Mouse (Mus musculus) erythroblast, embryonic 14.5 days (primary cell): ENCODE data around the gene Psap. TPM values are rescaled to one million over a fixed set of nuclear protein-coding genes. Genes with fewer than 3 reads are reported as not detected.

Source experiments
- H3K27me3 ChIP-seq: 2 replicates; pipeline ENCODE4 v1.6.1; 2012; ENCODE audit warnings: inconsistent platforms; ENCODE audit not compliant: control insufficient read depth
- H3K36me3 ChIP-seq: 2 replicates; pipeline ENCODE4 v1.6.1; 2012; ENCODE audit warnings: mild to moderate bottlenecking, inconsistent platforms; ENCODE audit not compliant: control insufficient read depth
- H3K4me1 ChIP-seq: 2 replicates; pipeline ENCODE4 v1.6.1; 2012; ENCODE audit warnings: inconsistent platforms; ENCODE audit not compliant: control insufficient read depth
- H3K4me3 ChIP-seq: replicated peaks from 2 replicates; pipeline ENCODE3; 2012; ENCODE audit warnings: moderate library complexity, mild to moderate bottlenecking, inconsistent platforms
- H3K9me3 ChIP-seq: 2 replicates; pipeline ENCODE4 v1.6.1; 2012; ENCODE audit warnings: low read length, inconsistent platforms, mixed read lengths; ENCODE audit not compliant: control insufficient read depth
- GATA1 ChIP-seq: IDR thresholded peaks from 2 replicates; pipeline ENCODE4 v1.6.1; 2012; ENCODE audit warnings: low read length, inconsistent platforms, mixed read lengths
- TAL1 ChIP-seq: IDR thresholded peaks from 3 replicates; pipeline ENCODE4 v1.6.1; 2012; ENCODE audit warnings: low read length, inconsistent platforms, mixed read lengths
- polyA plus RNA-seq: library from polyadenylated mRNA; stranded (reverse); fragments of >175 nt; gene quantifications from 2 replicates; pipeline ENCODE4 v1.2.3, GENCODE M21; 2012

Psap gene
- polyA plus RNA-seq, 1 experiment = 8.6 TPM

GRCm38 (mm10) chr10:60284676-60285111 lies 7.3 kb downstream of the Psap start:
- H3K4me3 ChIP-seq = no peak overlapping the region
- TF ChIP-seq GATA1 = no peak
- no peak for TF ChIP-seq TAL1
- H3K9me3 ChIP-seq = no peaks in the 10 kb centered on the region
- H3K4me1 ChIP-seq = peaks cover 66% of the 10 kb centered on the region
- H3K27me3 ChIP-seq = no peaks in the 10 kb centered on the region
- peaks cover 68% of the 10 kb centered on the region for H3K36me3 ChIP-seq

DNA sequence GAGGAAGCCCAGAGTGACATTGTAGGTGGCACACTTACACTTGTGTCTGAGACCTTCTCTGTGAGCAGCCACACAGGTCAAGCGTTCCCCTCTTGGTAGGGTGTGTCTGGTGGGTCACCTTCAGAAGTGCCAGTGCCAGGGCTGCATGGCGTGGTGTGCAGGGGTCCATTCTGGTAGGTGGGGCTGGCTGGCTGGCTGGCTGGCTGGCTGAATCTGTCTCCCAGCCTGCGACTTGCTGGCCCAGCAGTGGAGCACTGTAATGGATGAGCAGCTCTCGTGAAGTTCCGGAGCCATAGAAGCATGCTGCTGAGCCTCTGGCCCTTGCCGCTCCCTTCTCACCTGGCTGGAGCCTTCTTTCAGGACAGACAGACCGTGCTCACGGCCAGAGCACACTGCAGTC lies 7.8 kb downstream of the Psap start:
- H3K27me3 ChIP-seq = no peaks in the 10 kb centered on the region
- no peak for TF ChIP-seq GATA1
- no peak for TF ChIP-seq TAL1
- H3K4me1 ChIP-seq = peaks cover 66% of the 10 kb centered on the region
- H3K4me3 ChIP-seq = no peak overlapping the region
- peaks cover 64% of the 10 kb centered on the region for H3K36me3 ChIP-seq
- H3K9me3 ChIP-seq = no peaks in the 10 kb centered on the region

DNA sequence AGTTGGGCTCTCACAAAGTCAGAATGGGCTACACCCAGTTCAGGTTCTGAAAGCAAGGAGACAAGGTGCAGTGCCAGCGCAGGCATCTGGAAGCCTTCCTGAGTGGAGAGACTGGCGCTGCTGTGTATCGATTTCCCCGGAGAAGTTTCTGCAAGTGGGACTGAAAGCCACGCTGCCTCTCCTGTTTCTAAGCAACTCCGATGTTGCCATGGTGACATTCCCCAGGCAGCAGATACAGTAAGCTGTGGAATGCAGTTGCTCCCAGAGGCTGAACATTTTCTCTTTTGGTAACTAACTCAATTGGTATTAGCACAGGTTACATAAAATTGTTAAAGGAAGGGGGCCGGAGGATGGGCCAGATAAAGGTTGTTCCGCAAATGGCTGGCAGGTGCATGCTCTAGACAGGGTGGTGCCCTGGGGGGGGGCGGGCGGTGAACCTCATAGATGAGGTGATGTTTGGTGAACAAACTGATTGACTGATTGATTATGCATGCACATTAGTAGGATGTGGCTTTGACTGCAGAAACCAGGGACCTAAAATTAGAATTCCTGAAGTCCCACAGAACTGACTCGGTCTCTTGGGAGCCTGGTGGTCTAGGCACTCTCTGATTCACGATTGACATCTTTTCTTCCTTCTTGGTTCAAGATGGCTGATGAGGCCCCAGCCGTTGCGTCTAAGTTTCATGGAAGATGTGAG lies 8.4 kb downstream of the Psap start:
- Histone ChIP-seq H3K9me3 (no peaks in the 10 kb centered on the region), H3K4me3 (no peak overlapping the region), H3K4me1 (peaks cover 67% of the 10 kb centered on the region), H3K36me3 (peaks cover 61% of the 10 kb centered on the region), H3K27me3 (no peaks in the 10 kb centered on the region)
- no peak for TF ChIP-seq TAL1
- TF ChIP-seq GATA1 = no peak

DNA sequence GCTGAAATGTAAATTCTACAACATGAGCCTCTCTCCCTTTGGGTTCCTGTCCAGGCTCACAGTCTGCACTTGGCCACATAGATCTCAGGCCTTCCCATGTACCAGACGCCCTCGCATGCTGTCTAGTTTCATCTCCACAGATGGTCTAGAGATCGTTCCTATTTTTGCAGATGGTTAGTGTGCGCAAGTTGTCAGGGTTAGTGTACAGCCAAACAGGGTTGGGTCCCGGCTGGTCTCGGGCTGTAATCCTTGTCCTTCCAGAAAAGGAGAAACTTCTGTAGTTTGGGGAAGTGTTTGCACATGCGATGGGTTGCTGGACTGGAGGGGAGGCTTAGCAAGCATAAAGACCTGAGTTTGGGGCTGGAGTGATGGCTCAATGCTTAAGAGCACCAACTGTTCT lies 9.1 kb downstream of the Psap start:
- Histone ChIP-seq H3K27me3 (no peaks in the 10 kb centered on the region), H3K36me3 (peaks cover 61% of the 10 kb centered on the region), H3K9me3 (no peaks in the 10 kb centered on the region), H3K4me3 (no peak overlapping the region), H3K4me1 (peaks cover 69% of the 10 kb centered on the region)
- TF ChIP-seq GATA1 (no peak), TAL1 (no peak)

- H3K4me3 ChIP-seq = no peak overlapping the region
- H3K9me3 ChIP-seq = no peaks in the 10 kb centered on the region
- peaks cover 72% of the 10 kb centered on the region for H3K4me1 ChIP-seq
- H3K27me3 ChIP-seq = no peaks in the 10 kb centered on the region
- peaks cover 61% of the 10 kb centered on the region for H3K36me3 ChIP-seq
- no peak for TF ChIP-seq GATA1
- TF ChIP-seq TAL1 = no peak
Measured at GRCm38 (mm10) chr10:60287161-60287560, 9.7 kb downstream of the Psap start.

- Histone ChIP-seq H3K36me3 (peaks cover 61% of the 10 kb centered on the region), H3K9me3 (no peaks in the 10 kb centered on the region), H3K4me1 (peaks cover 70% of the 10 kb centered on the region), H3K27me3 (no peaks in the 10 kb centered on the region), H3K4me3 (no peak overlapping the region)
- TF ChIP-seq GATA1 (no peak), TAL1 (no peak)
Measured at GRCm38 (mm10) chr10:60287726-60288125, 10.3 kb downstream of the Psap start.

DNA sequence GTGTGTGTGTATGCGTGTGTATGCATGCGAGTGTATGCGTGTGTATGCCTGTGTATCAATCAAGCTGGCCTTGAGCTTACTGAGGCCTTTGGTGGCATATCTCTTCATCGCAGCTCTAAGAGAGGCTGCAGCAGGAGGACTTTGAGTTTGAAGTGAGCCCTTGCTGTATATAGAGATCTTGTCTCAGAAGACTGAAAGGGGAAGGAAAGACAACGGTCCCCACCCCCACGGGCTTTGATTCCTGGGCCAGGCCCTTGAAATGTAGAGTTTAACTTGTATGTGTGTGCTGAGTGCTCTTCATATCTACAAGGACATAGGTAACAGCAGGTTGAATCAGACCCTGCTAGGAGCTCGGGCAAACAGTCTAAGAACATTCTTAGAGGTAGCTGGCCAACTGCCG lies 11.8 kb downstream of the Psap start:
- no peaks in the 10 kb centered on the region for H3K9me3 ChIP-seq
- H3K27me3 ChIP-seq = no peaks in the 10 kb centered on the region
- TF ChIP-seq GATA1 = no peak
- TF ChIP-seq TAL1 = no peak
- H3K36me3 ChIP-seq = peaks cover 68% of the 10 kb centered on the region
- peaks cover 62% of the 10 kb centered on the region for H3K4me1 ChIP-seq
- no peak overlapping the region for H3K4me3 ChIP-seq

DNA sequence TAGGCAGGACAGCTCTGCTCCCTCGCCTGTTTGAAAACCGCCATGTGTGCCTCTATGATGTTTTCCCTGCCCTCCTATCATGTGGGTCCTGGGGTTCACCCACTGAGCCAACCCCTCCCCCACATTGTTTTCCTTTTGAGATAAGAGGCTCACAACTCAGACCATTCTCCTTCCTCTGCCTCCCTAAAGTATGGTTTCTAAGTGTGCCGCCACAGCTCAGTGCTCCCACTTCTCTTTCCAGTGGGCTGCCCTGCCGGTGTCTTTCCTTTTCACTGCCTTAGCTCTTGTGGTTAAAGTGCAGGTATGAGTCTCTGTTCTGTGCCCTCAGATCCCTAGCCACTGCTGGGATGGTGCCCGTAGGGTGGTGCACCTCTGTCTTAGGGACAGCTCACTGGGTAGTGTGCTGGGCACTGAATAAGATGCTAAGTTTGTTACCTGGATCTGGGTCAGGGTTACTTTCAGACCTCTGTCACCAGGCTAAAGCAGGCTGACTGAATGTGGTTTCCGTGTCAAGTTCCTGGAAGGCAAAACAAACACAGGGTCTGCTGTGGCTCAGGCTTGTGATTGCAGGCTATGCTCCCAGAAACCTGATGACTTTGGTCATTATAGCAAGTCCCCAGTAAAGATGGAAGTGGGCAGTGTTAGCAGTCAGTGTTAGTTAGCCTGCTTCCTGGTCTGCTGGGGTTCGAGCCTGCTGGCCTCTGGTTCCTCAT lies 12.8 kb downstream of the Psap start:
- peaks cover 69% of the 10 kb centered on the region for H3K36me3 ChIP-seq
- no peaks in the 10 kb centered on the region for H3K9me3 ChIP-seq
- H3K27me3 ChIP-seq = no peaks in the 10 kb centered on the region
- TF ChIP-seq GATA1 (no peak), TAL1 (no peak)
- H3K4me1 ChIP-seq = peaks cover 55% of the 10 kb centered on the region
- H3K4me3 ChIP-seq = peak overlapping the region; percentile 5

DNA sequence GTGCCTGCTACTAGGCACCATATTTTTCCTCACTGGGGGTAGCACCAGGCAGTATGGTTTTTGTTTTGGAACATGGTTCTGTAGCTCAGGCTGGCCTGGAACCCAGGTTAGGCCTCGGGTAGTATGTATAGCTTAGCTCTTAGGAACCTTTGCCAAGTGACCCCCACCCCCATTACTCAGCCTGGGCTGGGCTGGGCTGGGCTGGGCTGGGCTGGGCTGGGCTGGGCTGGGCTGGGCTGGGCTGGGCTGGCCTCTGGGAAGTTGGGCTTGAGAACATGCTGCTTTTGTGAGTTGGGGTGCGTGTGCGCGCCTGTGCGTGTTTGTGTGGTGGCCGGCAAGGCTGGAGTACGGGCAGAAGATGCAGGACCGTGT lies 13.3 kb downstream of the Psap start:
- no peak for TF ChIP-seq GATA1
- TF ChIP-seq TAL1 = no peak
- Histone ChIP-seq H3K9me3 (no peaks in the 10 kb centered on the region), H3K4me1 (peaks cover 52% of the 10 kb centered on the region), H3K36me3 (peaks cover 69% of the 10 kb centered on the region), H3K27me3 (no peaks in the 10 kb centered on the region), H3K4me3 (peak overlapping the region; percentile 33)
